ENCODE assay signal across 21 mouse cellular contexts in genomic region chr11:43700291-43700690, GRCm38 (mm10). TPM values are rescaled to one million over a fixed set of nuclear protein-coding genes. Genes with fewer than 3 reads are reported as not detected.
A peak's percentile ranks its signal among the peaks of the same experiment; 100 is the strongest.
DNase-seq lines count a peak whose midpoint lies in the region; ATAC-seq and TF ChIP-seq lines count a peak whose summit lies in the region.
"Had no signal": no experiment of that assay in that cellular context is flagged by ENCODE, and none has a peak within 500 bp of the region (broad histone marks: within the 10 kb centered on the region; RNA-seq: fewer than 3 reads in every experiment).

No protein-coding gene starts in this region.

- peak; percentile 42 for DNase-seq in intestine, embryonic 14.5 days (ENCODE audit: low spot score)
- DNase-seq in liver, adult 2 months (ENCODE audit: extremely low read depth, low read depth, low spot score), result peak; percentile 91
- DNase-seq in liver, embryonic 11.5 days (ENCODE audit: low spot score), result no peak
- peak; percentile 17 for DNase-seq in yolk sac, embryonic 10.5 days (ENCODE audit: low spot score)
- DNase-seq in cerebellum, adult 11 months, result no peak
- DNase-seq: adrenal gland, adult 2 months; adrenal gland, postnatal 36 days; cerebellum, adult 8-10 months; cerebellum, postnatal 14 days; gastrocnemius, postnatal 14 days; heart, adult 18-20 months; heart, postnatal 14 days had no signal

- TF ChIP-seq POLR2A in liver, adult 2 months (IDR thresholded peaks at IDR 0.05; ENCODE audit: extremely low read depth, insufficient read depth, low read length), result no peak

- no peak overlapping the region for H3K4me2 ChIP-seq in intestine, embryonic 14.5 days (ENCODE audit: low read length)
- no peak overlapping the region for H3K4me2 ChIP-seq in intestine, embryonic 15.5 days (replicated peaks)
- no peak overlapping the region for H3K4me2 ChIP-seq in liver, embryonic 11.5 days
- H3K4me2 ChIP-seq: embryonic facial prominence, embryonic 12.5 days; forebrain, embryonic 15.5 days; heart, embryonic 11.5 days; heart, embryonic 15.5 days; hindbrain, embryonic 13.5 days had no signal

- H3K79me2 ChIP-seq in liver, adult 2 months (ENCODE audit: control insufficient read depth, insufficient read depth, low read length), result 0 out of 2 replicates have a peak, but pooled peaks cover 2% of the 10 kb centered on the region

- no peak overlapping the region for H3K4me3 ChIP-seq in intestine, embryonic 14.5 days (ENCODE audit: low read depth, low read length)
- H3K4me3 ChIP-seq in intestine, embryonic 15.5 days (replicated peaks), result no peak overlapping the region
- H3K4me3 ChIP-seq in liver, adult 2 months (ENCODE audit: insufficient read depth, low read depth, low read length), result no peak overlapping the region
- H3K4me3 ChIP-seq in liver, embryonic 11.5 days (ENCODE audit: low read depth, low read length), result no peak overlapping the region
- H3K4me3 ChIP-seq: embryonic facial prominence, embryonic 12.5 days; forebrain, embryonic 15.5 days; heart, embryonic 15.5 days; hindbrain, embryonic 13.5 days had no signal

- 86% methylated on average over 3 of the region's 3 CpGs for WGBS in intestine, embryonic 14.5 days
- WGBS in intestine, embryonic 15.5 days, result 85% methylated on average over 3 of the region's 3 CpGs
- 26% methylated on average over 3 of the region's 3 CpGs for WGBS in liver, adult 2 months
- 90% methylated on average over 3 of the region's 3 CpGs for WGBS in liver, embryonic 11.5 days

- no peaks in the 10 kb centered on the region for H3K9me3 ChIP-seq in intestine, embryonic 14.5 days (ENCODE audit: control insufficient read depth, low read length)
- H3K9me3 ChIP-seq in intestine, embryonic 15.5 days, result no peaks in the 10 kb centered on the region
- H3K9me3 ChIP-seq in liver, embryonic 11.5 days (ENCODE audit: control insufficient read depth, low read length), result no peaks in the 10 kb centered on the region
- H3K9me3 ChIP-seq: embryonic facial prominence, embryonic 12.5 days; forebrain, embryonic 15.5 days; heart, embryonic 15.5 days; hindbrain, embryonic 13.5 days had no signal

- H3K27ac ChIP-seq in intestine, embryonic 14.5 days (ENCODE audit: low read depth), result no peak overlapping the region
- no peak overlapping the region for H3K27ac ChIP-seq in intestine, embryonic 15.5 days
- no peak overlapping the region for H3K27ac ChIP-seq in liver, adult 2 months (replicated peaks; ENCODE audit: insufficient read depth, low read depth, low read length)
- H3K27ac ChIP-seq in liver, embryonic 11.5 days (ENCODE audit: low read depth, low read length), result no peak overlapping the region
- H3K27ac ChIP-seq: embryonic facial prominence, embryonic 12.5 days; forebrain, embryonic 15.5 days; heart, embryonic 15.5 days; hindbrain, embryonic 13.5 days had no signal

- TF ChIP-seq CTCF in liver, adult 2 months (IDR thresholded peaks at IDR 0.05; ENCODE audit: low read depth, low read length), result no peak

- H3K9ac ChIP-seq in intestine, embryonic 14.5 days (ENCODE audit: low read length), result no peak overlapping the region
- no peak overlapping the region for H3K9ac ChIP-seq in intestine, embryonic 15.5 days
- no peak overlapping the region for H3K9ac ChIP-seq in liver, adult 2 months (ENCODE audit: low read depth, low read length)
- no peak overlapping the region for H3K9ac ChIP-seq in liver, embryonic 11.5 days (ENCODE audit: low read depth, low read length)
- H3K9ac ChIP-seq: embryonic facial prominence, embryonic 12.5 days; forebrain, embryonic 15.5 days; heart, embryonic 15.5 days; hindbrain, embryonic 13.5 days had no signal

- no peaks in the 10 kb centered on the region for H3K27me3 ChIP-seq in intestine, embryonic 14.5 days (replicated peaks; ENCODE audit: control insufficient read depth, insufficient read depth, low read length)
- no peaks in the 10 kb centered on the region for H3K27me3 ChIP-seq in intestine, embryonic 15.5 days (replicated peaks)
- H3K27me3 ChIP-seq in liver, adult 2 months (ENCODE audit: control insufficient read depth, insufficient read depth, low read length), result no peaks in the 10 kb centered on the region
- no peaks in the 10 kb centered on the region for H3K27me3 ChIP-seq in liver, embryonic 11.5 days (replicated peaks; ENCODE audit: control insufficient read depth, insufficient read depth, low read length)
- H3K27me3 ChIP-seq: CH12.LX; embryonic facial prominence, embryonic 12.5 days; forebrain, embryonic 15.5 days; heart, embryonic 15.5 days; hindbrain, embryonic 13.5 days; Patski had no signal

- ATAC-seq in intestine, embryonic 14.5 days (replicated peaks; ENCODE audit: low FRiP score, low TSS enrichment, low read depth), result no peak
- no peak for ATAC-seq in intestine, embryonic 15.5 days
- ATAC-seq in liver, embryonic 11.5 days (replicated peaks; ENCODE audit: low FRiP score), result no peak
- peak; percentile 47; the same call in 1 of the 2 replicates for ATAC-seq in common myeloid progenitor, adult 5-6 weeks (replicated peaks; ENCODE audit: low read depth, poor library complexity, severe bottlenecking)
- ATAC-seq: forebrain, embryonic 15.5 days; Patski had no signal

- no peaks in the 10 kb centered on the region for H3K4me1 ChIP-seq in intestine, embryonic 14.5 days (replicated peaks; ENCODE audit: control insufficient read depth, insufficient read depth, low read length)
- H3K4me1 ChIP-seq in intestine, embryonic 15.5 days (replicated peaks), result peaks cover 4% of the 10 kb centered on the region; the same call in 1 of the 2 replicates
- peaks cover 12% of the 10 kb centered on the region for H3K4me1 ChIP-seq in liver, adult 2 months (ENCODE audit: control insufficient read depth, insufficient read depth, low read length)
- H3K4me1 ChIP-seq in liver, embryonic 11.5 days (replicated peaks; ENCODE audit: control insufficient read depth, insufficient read depth, low read length), result 0 out of 2 replicates have a peak, but pooled peaks cover 2% of the 10 kb centered on the region
- H3K4me1 ChIP-seq: embryonic facial prominence, embryonic 12.5 days; forebrain, embryonic 15.5 days; hindbrain, embryonic 13.5 days had no signal

- H3K36me3 ChIP-seq in intestine, embryonic 14.5 days (ENCODE audit: control insufficient read depth, insufficient read depth, low read length), result peaks cover 45% of the 10 kb centered on the region
- H3K36me3 ChIP-seq in intestine, embryonic 15.5 days, result peaks cover 13% of the 10 kb centered on the region
- peaks cover 18% of the 10 kb centered on the region for H3K36me3 ChIP-seq in liver, adult 2 months (ENCODE audit: control insufficient read depth, insufficient read depth, low read length)
- H3K36me3 ChIP-seq in liver, embryonic 11.5 days (ENCODE audit: control insufficient read depth, insufficient read depth, low read length), result peaks cover 27% of the 10 kb centered on the region; the same call in 1 of the 2 replicates

RNA-seq across cellular contexts. Expression of gene Pwwp2a, which starts 18.5 kb away (rescaled TPM):
- polyA plus RNA-seq in intestine, embryonic 14.5 days (2014; fragmentation: Nextera tagmentation; extraction: Ambion mirVana), result 36.1 and 39.1 TPM in 2 replicates
- polyA plus RNA-seq in intestine, embryonic 15.5 days (2015; fragmentation: Nextera tagmentation; extraction: Ambion mirVana), result 20.2 and 22.0 TPM in 2 replicates
- 11.2 and 12.1 TPM in 2 replicates for total RNA-seq in liver, adult 2 months (2014; rRNA removed)
- polyA plus RNA-seq in liver, adult 2 months (2012; rRNA removed), result 5.5 and 9.3 TPM in 2 replicates
- polyA plus RNA-seq in liver, embryonic 11.5 days (2014; fragmentation: Nextera tagmentation; extraction: Ambion mirVana), result 26.1 and 30.3 TPM in 2 replicates
- total RNA-seq in common myeloid progenitor, adult 5-6 weeks (2017), result 55.6 and 58.8 TPM in 2 replicates

RNA-seq across cellular contexts. Expression of gene Ttc1, which starts 47.5 kb away (rescaled TPM):
- polyA plus RNA-seq in intestine, embryonic 14.5 days (2014; fragmentation: Nextera tagmentation; extraction: Ambion mirVana), result 58.2 and 66.3 TPM in 2 replicates
- 56.6 and 62.6 TPM in 2 replicates for polyA plus RNA-seq in intestine, embryonic 15.5 days (2015; fragmentation: Nextera tagmentation; extraction: Ambion mirVana)
- 13.9 and 15.8 TPM in 2 replicates for total RNA-seq in liver, adult 2 months (2014; rRNA removed)
- polyA plus RNA-seq in liver, adult 2 months (2012; rRNA removed), result 5.9 and 6.4 TPM in 2 replicates
- polyA plus RNA-seq in liver, embryonic 11.5 days (2014; fragmentation: Nextera tagmentation; extraction: Ambion mirVana), result 75.4 and 76.1 TPM in 2 replicates
- 63.0 and 64.6 TPM in 2 replicates for total RNA-seq in common myeloid progenitor, adult 5-6 weeks (2017)

Comparison
In these comparisons a context has a peak if more than half of its experiments do, and no peak if none do; other contexts are left out.
1. DNase-seq: peak in intestine, embryonic 14.5 days (single experiment), liver, adult 2 months (single experiment) and yolk sac, embryonic 10.5 days (single experiment); none in liver, embryonic 11.5 days (single experiment) and cerebellum, adult 11 months (single experiment).